Mouse (Mus musculus): ENCODE data around the gene Arl4c.

GRCm38 (mm10) chr1:88641678-88642215 lies 60.3 kb downstream of the Arl4c start:
- TF ChIP-seq GATA1 (IDR thresholded peaks at IDR 0.05; ENCODE audit: borderline replicate concordance, low read length) (no peak), FLI1 (IDR thresholded peaks at IDR 0.05; ENCODE audit: low read length) (no peak)
